Mouse (Mus musculus): ENCODE measurements around the gene Gm6583.

DNA sequence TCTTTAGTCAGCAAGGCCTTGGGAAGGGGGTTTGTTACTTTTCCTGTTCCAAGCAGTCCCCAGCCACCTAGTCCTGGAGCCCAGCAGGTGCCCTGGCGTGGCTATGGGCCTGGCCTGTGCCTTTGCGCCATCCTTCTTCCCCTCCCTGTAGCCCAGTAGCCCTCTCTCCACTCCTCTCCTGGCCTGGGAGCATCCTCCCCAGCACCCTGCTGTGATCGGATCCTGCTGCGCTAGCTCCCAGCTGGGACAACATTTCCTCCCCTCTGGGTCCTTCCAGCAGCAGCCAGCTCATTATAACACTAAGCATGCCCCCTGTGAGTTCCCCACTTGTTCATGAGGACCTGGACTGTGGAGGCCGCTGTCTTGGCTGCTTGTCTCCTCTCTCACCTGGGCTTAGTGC lies 50.0 kb downstream of the Gm6583 start:
- no peak for TF ChIP-seq EP300 (IDR thresholded peaks at IDR 0.05; ENCODE audit: low read depth)
- no peak for TF ChIP-seq CTCF (IDR thresholded peaks at IDR 0.05; ENCODE audit: low read depth)

Measured in liver, postnatal 0 days (tissue).